Mouse (Mus musculus): Measurements from ENCODE around the gene Glipr2.

The Glipr2 gene

GRCm38 (mm10) chr4:44010893-44011292 lies 53.7 kb downstream of the Glipr2 start:
- no peak for DNase-seq

GRCm38 (mm10) chr4:44011799-44012198 lies 54.6 kb downstream of the Glipr2 start:
- DNase-seq, result no peak

GRCm38 (mm10) chr4:44012376-44013367 lies 55.5 kb downstream of the Glipr2 start:
- peak; percentile 96 to 97 for DNase-seq

- no peak for DNase-seq
Observed at GRCm38 (mm10) chr4:44013391-44014070, 56.3 kb downstream of the Glipr2 start.

GRCm38 (mm10) chr4:44016071-44016470 lies 58.9 kb downstream of the Glipr2 start:
- DNase-seq, result no peak

- DNase-seq, result peak; percentile 69 to 71
Observed at GRCm38 (mm10) chr4:44016791-44017190, 59.6 kb downstream of the Glipr2 start.

- no peak for DNase-seq
Observed at GRCm38 (mm10) chr4:44022323-44022722, 65.1 kb downstream of the Glipr2 start.

GRCm38 (mm10) chr4:44022766-44023165 lies 65.6 kb downstream of the Glipr2 start:
- no peak for DNase-seq

GRCm38 (mm10) chr4:44023681-44024080 lies 66.5 kb downstream of the Glipr2 start:
- DNase-seq, result no peak

- DNase-seq, result no peak
Observed at GRCm38 (mm10) chr4:44024241-44024640, 67.0 kb downstream of the Glipr2 start.

- DNase-seq, result no peak
Observed at GRCm38 (mm10) chr4:44025570-44025969, 68.4 kb downstream of the Glipr2 start.

All from kidney, adult 8-10 months (tissue).